Mouse (Mus musculus) forebrain, embryonic 13.5 days (tissue): ENCODE data around the gene Myrip. TPM values are rescaled to one million over a fixed set of nuclear protein-coding genes. Genes with fewer than 3 reads are reported as not detected.
"Not testable (repeated sequence)": the region's sequence is repeated elsewhere in the genome, so short reads cannot be mapped to it uniquely, and the experiment has no call there.

Experiments
- ATAC-seq: fragments of 200-750 bp; cut with Nextera tagmentation; 2 replicates; pipeline ENCODE4 v1.8.0; 2017
- H3K27ac ChIP-seq: fragments of 300-500 bp; sonication (generic); 2 replicates; pipeline ENCODE4 v1.5.1; 2015; ENCODE audit warnings: inconsistent platforms, mild to moderate bottlenecking, moderate library complexity
- H3K27me3 ChIP-seq: fragments of 300-500 bp; sonication (generic); 2 replicates; pipeline ENCODE4 v1.6.1; 2015; ENCODE audit warnings: mild to moderate bottlenecking, inconsistent platforms
- H3K36me3 ChIP-seq: fragments of 300-500 bp; sonication (generic); 2 replicates; pipeline ENCODE4 v1.6.1; 2015; ENCODE audit warnings: mild to moderate bottlenecking, inconsistent platforms; ENCODE audit not compliant: poor library complexity, severe bottlenecking
- H3K4me1 ChIP-seq: fragments of 300-500 bp; sonication (generic); 2 replicates; pipeline ENCODE4 v1.6.1; 2015; ENCODE audit warnings: inconsistent platforms
- H3K4me2 ChIP-seq: fragments of 300-500 bp; sonication (generic); 2 replicates; pipeline ENCODE4 v1.6.1; 2015; ENCODE audit warnings: inconsistent platforms, mild to moderate bottlenecking, moderate library complexity
- H3K4me3 ChIP-seq: fragments of 300-500 bp; sonication (generic); 2 replicates; pipeline ENCODE4 v1.5.1; 2015; ENCODE audit warnings: mild to moderate bottlenecking, inconsistent platforms
- H3K9ac ChIP-seq: fragments of 300-500 bp; sonication (generic); 2 replicates; pipeline ENCODE4 v1.6.1; 2015; ENCODE audit warnings: mild to moderate bottlenecking, inconsistent platforms
- H3K9me3 ChIP-seq: fragments of 300-500 bp; sonication (generic); replicated peaks from 2 replicates; pipeline ENCODE4 v1.6.1; 2016; ENCODE audit warnings: inconsistent platforms
- whole genome bisulfite sequencing: fragments of 180-500 bp; shearing (Covaris S2); methylation state at CpG from one replicate; pipeline ENCODE4 v1.1.7; 2015; 5-methylcytosine and 5-hydroxymethylcytosine counted together
- polyA plus RNA-seq: library from polyadenylated mRNA; unstranded; fragments of >200 nt; fragmentation: Nextera tagmentation; extraction: Ambion mirVana; gene quantifications from 2 replicates; pipeline ENCODE4 v1.2.1, GENCODE M21; 2015

Gene Myrip
- polyA plus RNA-seq, 1 experiment from 2014 or later: 1.1 TPM

DNA sequence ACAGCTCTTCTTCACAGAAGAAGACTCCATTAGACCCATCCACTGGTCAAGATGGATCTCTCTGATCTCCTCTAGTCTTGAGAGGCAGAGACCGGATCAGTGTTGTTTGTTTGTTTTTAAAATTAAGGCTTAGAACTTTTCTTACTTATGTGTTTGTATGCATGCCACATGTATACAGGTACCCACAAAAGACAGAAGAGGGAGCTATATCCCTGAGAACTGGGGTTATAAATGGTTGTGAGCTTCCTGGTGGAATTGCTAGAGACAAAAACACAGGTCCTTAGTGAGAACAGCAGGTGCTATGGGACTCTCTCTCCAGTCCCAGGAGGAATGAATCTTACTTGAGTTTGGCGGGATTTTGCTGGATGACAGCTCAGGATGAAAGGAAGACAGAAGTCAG is 1.9 kb upstream of the Myrip start:
- Histone ChIP-seq H3K9ac (no peak overlapping the region), H3K27me3 (peaks cover 32% of the 10 kb centered on the region), H3K4me1 (peaks cover 12% of the 10 kb centered on the region), H3K36me3 (no peaks in the 10 kb centered on the region), H3K4me3 (no peak overlapping the region), H3K9me3 (peaks cover 9% of the 10 kb centered on the region), H3K4me2 (no peak overlapping the region), H3K27ac (no peak overlapping the region)
- WGBS: 65% methylated on average over 2 of the region's 2 CpGs
- ATAC-seq: no peak

DNA sequence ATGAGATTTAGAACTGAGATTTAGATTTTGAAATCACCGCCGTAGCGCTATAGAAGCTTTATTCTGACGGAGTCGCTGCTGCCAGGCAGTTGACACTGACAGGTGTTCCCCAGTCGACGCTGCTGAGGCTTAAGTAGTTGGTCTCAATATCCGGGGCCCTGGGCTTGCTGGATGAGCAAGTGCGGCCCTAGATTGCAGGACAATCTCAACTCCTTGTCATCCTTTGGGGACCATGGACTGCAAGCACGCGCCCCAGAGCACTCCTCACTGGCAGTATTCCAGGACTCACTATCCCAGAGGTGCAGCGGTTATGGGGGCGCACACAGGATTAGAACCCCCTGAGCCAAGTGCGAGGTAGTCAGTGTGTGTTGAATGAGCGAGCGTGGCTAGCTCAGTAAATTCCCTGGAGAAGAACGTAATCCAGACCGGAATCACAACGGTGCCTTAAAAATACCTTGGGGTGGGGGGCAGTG is 1.7 kb downstream of the Myrip start:
- no peak overlapping the region for H3K27ac ChIP-seq
- no peaks in the 10 kb centered on the region for H3K36me3 ChIP-seq
- H3K4me3 ChIP-seq: peak overlapping the region; percentile 61
- peaks cover 17% of the 10 kb centered on the region for H3K4me1 ChIP-seq
- peak overlapping the region; percentile 96 for H3K4me2 ChIP-seq
- peak overlapping the region; percentile 66 for H3K9ac ChIP-seq
- H3K27me3 ChIP-seq: peaks cover 67% of the 10 kb centered on the region
- 7% methylated on average over 19 of the region's 19 CpGs for WGBS
- peak; percentile 28 for ATAC-seq
- peaks cover 9% of the 10 kb centered on the region for H3K9me3 ChIP-seq

DNA sequence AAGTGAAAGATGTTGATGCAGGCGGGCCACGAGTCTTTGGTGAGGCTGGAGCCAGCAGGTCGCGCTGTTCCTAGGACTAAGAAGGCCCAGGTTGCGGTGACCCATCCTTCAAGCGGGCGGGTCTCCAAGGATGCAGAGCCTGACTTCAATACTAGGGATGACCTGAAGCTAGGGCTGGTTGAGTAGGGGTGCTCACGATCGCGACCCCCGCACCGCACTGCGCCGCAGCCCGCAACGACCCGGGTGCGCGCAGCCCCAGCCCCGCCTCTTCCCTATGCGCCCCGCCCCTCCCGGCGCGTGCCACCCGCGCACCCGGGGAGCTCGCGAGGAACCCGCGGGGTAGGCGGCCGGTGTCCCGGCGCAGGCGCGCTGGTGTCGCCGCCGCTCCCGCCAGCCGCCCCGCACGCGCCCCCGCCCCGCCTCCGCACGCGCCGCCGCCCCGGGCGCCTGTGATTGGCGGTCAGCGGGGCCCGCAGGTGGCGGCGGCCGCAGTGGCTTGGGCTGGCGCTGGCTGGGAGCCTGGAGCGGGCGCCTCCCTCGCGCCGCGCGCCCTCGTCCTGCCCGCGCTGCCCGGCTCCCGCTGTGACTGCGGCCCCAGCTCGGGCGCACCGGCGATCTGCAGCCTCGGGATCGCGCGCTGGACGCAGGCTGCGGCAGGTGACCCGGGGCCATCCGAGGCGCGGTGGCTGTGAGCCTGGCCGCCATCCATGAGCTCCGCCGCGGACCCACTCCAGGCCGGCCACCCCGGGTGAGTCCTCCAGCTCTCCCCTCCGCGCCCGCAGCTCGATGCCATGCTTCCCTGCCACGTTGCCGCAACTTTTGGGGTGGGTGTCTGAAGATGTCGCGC is 2.4 kb downstream of the Myrip start:
- Histone ChIP-seq H3K9ac (peak overlapping the region; percentile 66), H3K36me3 (no peaks in the 10 kb centered on the region), H3K4me2 (peak overlapping the region; percentile 96), H3K9me3 (peaks cover 9% of the 10 kb centered on the region), H3K27ac (no peak overlapping the region), H3K27me3 (peaks cover 70% of the 10 kb centered on the region), H3K4me3 (peak overlapping the region; percentile 61), H3K4me1 (peaks cover 17% of the 10 kb centered on the region)
- ATAC-seq: peak; percentile 88
- under 1% methylated on average over 72 of the region's 103 CpGs for WGBS

DNA sequence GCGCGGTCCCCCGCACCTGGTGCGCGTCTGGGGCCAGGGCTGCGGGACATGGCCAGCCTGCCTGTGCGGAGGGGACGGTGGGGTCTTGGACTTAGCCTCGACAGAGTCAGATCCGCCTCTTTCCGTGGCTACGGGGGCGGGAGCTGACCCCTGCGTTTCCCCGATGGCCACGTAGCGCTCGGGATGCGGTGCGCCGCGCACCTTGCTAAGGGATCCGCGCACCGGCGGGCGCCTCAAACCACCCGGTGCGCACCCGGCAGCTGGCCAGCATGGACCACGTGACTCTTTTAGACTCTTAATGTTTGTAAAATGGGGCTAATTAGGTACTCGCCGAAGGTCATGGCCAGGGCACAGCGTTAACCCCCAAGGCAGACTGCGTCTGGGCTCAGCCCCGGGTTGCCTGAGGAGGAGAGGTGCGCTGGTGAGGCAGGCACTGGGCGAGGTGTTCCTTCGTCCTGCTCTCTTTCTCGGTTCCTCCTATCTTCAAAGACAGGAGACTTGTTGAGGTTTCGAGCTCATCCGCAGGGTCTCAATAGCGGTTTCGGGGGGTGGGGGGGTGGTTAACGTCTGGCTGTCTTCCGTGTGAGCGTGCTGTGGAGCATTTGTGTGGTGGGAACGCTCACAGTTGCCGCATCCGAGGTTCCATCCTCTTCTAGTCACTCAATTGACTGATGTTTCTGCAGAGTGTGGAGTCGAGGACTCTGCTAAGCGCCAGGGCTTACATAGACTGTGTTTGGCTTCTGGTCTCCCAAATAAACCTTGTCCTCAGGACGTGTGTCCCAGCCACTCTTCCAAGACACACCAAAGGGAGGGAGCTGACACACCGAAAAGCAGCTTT is 3.2 kb downstream of the Myrip start:
- H3K27me3 ChIP-seq: peaks cover 70% of the 10 kb centered on the region
- 2% methylated on average over 54 of the region's 54 CpGs for WGBS
- H3K27ac ChIP-seq: no peak overlapping the region

DNA sequence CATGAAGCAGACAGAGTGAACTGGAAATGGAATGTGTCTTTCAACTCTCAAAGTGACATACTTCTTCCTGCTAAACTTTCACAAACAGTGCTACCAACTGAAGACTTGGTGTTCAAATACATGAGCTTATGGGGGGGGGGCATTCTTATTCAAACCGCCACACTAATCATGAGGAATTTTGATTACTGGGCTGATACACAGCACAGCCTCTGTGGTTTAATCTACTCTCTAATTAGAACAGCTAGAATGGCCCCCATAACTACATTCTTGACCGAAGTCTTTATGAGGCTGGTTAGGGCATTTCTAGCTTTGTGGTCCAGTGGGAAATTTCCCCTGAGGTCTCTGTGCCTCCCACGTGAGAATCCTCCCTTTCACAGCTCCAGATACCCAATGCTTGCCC is 13.9 kb downstream of the Myrip start:
- no peak overlapping the region for H3K9ac ChIP-seq
- H3K36me3 ChIP-seq: no peaks in the 10 kb centered on the region
- H3K4me1 ChIP-seq: no peaks in the 10 kb centered on the region
- H3K27me3 ChIP-seq: no peaks in the 10 kb centered on the region
- WGBS: 52% methylated on average over 3 of the region's 3 CpGs
- H3K27ac ChIP-seq: no peak overlapping the region
- no peak for ATAC-seq
- no peaks in the 10 kb centered on the region for H3K9me3 ChIP-seq
- H3K4me3 ChIP-seq: no peak overlapping the region
- H3K4me2 ChIP-seq: no peak overlapping the region

More for the DNA sequence above, 3.2 kb downstream of the Myrip start:
- Histone ChIP-seq H3K4me1 (peaks cover 17% of the 10 kb centered on the region), H3K9ac (peak overlapping the region; percentile 66), H3K4me2 (peak overlapping the region; percentile 96), H3K4me3 (peak overlapping the region; percentile 61), H3K36me3 (no peaks in the 10 kb centered on the region), H3K9me3 (peaks cover 9% of the 10 kb centered on the region)
- no peak for ATAC-seq

DNA sequence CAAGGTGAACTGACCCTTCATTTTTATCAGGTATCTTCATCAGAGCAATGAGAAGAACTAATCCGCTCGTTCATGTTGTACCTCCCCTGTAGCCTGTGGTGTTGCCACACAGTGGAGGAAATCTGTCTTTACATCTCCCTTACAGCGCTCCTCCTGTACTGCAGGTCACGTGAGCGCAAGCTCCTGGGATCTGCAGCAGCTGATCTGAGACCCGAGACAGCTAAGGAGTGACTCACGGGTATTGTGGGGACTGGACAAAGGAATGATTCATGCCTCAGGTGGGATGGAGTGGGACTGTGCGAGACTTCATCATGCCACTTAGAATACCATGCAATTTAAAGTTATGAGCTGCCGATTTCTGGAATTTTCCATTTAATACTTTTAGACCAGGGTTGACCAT is 17.8 kb downstream of the Myrip start:
- ATAC-seq: no peak
- 83% methylated on average over 9 of the region's 9 CpGs for WGBS
- no peaks in the 10 kb centered on the region for H3K9me3 ChIP-seq
- H3K27me3 ChIP-seq: no peaks in the 10 kb centered on the region
- no peaks in the 10 kb centered on the region for H3K36me3 ChIP-seq
- H3K4me2 ChIP-seq: no peak overlapping the region
- H3K9ac ChIP-seq: no peak overlapping the region
- no peak overlapping the region for H3K4me3 ChIP-seq
- H3K4me1 ChIP-seq: peaks cover 10% of the 10 kb centered on the region
- no peak overlapping the region for H3K27ac ChIP-seq

DNA sequence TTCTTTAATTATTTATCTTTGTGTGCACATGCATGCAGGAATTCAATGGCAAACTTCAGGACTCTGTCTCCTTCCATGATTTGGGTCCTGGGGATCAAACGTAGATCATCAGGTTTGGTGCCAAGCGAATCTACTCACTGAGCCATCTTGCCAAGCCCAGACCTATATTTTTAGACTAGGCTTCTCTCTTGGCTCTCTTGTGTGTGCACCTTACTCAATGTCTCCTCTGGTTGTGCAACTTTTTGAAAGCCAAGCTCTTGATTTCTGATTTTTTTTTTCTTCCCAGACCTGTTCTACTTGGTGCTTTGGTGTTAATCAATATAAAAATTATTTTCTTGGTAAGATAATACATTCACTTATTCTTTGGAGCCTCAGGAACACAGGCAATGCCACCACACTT is 19.3 kb downstream of the Myrip start:
- no peak for ATAC-seq
- H3K4me2 ChIP-seq: no peak overlapping the region
- no peak overlapping the region for H3K4me3 ChIP-seq
- H3K27me3 ChIP-seq: no peaks in the 10 kb centered on the region
- no peak overlapping the region for H3K9ac ChIP-seq
- no peaks in the 10 kb centered on the region for H3K36me3 ChIP-seq
- no peaks in the 10 kb centered on the region for H3K9me3 ChIP-seq
- no peak overlapping the region for H3K27ac ChIP-seq
- peaks cover 10% of the 10 kb centered on the region for H3K4me1 ChIP-seq
- WGBS: 96% methylated on average over 2 of the region's 2 CpGs

DNA sequence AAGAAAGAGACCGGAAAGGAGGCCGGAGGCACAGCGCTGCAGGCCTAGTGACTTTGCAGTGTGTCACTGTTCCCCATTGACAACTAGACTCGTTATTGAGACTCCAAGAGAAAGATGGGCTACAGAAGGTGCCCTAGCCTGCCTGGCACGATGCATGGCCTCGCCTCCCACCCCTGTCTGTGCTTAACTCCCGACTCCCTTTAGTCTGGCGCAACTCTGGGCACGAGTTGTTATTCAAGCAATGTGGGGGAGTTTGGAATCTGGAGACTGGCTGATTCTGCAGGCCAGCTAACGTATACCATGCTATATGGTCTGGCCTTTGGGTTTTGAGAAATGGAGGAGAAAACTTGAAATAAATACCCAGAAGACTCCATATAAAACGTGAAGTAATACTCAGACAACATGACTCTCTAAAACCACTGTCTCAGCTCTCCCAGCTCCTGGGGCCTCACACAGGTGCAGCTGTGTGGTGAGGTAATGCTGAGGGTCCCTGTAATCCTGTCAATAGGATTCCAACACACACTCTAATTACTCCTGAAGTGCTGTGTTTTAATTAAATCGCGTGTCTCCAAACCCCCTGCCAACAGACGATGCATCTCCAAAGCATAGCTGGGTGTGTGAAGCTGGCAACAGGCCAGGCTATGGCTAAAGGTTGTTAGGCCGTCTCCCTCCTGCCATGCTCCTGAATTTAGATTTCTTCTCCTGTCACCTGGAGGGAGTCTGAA is 21.6 kb downstream of the Myrip start:
- H3K9ac ChIP-seq: no peak overlapping the region
- no peak overlapping the region for H3K4me2 ChIP-seq
- no peak for ATAC-seq
- WGBS: 58% methylated on average over 15 of the region's 15 CpGs
- H3K4me1 ChIP-seq: peaks cover 10% of the 10 kb centered on the region
- no peak overlapping the region for H3K4me3 ChIP-seq
- no peaks in the 10 kb centered on the region for H3K36me3 ChIP-seq
- H3K27ac ChIP-seq: no peak overlapping the region
- H3K27me3 ChIP-seq: no peaks in the 10 kb centered on the region
- 0 out of 2 replicates have a peak, but pooled peaks cover 6% of the 10 kb centered on the region for H3K9me3 ChIP-seq

DNA sequence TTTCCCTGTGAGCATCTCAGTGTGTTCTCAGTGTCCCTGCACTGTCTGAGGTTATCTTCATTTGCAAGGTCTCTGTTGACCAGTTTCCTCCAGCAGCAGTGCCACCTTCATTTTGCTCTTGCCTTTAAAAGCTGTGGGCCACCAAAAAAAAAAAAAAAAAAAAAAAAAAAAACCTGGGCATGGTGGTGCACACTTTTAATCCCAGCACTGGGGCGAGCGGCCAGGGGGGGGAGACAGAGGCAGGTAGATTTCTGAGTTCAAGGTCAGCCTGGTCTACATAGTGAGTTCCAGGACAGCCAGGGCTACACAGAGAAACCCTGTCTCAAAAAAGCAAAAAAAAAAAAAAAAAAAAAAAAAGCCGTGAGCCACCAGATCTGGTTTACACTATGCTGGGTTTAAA is 29.7 kb downstream of the Myrip start:
- not testable (repeated sequence) for H3K36me3 ChIP-seq, H3K9me3 ChIP-seq, ATAC-seq, H3K4me1 ChIP-seq, H3K4me3 ChIP-seq, H3K9ac ChIP-seq, H3K4me2 ChIP-seq, H3K27ac ChIP-seq, H3K27me3 ChIP-seq
- WGBS: 79% methylated on average over 3 of the region's 3 CpGs

DNA sequence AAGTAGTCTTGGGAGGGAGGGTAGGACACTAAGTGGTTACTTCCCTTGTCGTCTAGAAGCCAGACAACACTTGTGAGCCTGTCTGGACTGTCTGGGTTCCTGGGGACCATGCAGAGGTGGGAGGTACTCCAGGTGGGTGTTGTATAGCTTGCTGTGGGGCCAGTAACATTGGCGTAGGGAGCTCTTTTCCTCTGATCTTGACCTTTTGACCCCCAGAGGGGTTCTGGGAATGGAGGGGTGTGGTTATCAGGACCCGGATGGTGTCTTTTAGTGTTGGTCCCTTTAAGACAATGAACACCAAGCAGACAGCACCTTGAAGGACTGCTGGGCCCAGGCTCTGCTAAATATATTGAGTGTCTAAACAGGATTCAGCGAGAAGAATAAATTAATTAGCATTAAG is 36.9 kb downstream of the Myrip start:
- Histone ChIP-seq H3K9ac (no peak overlapping the region), H3K4me2 (no peak overlapping the region), H3K4me3 (no peak overlapping the region), H3K27me3 (no peaks in the 10 kb centered on the region), H3K36me3 (no peaks in the 10 kb centered on the region), H3K9me3 (no peaks in the 10 kb centered on the region), H3K4me1 (peaks cover 2% of the 10 kb centered on the region), H3K27ac (no peak overlapping the region)
- 56% methylated on average over 4 of the region's 4 CpGs for WGBS
- ATAC-seq: no peak

DNA sequence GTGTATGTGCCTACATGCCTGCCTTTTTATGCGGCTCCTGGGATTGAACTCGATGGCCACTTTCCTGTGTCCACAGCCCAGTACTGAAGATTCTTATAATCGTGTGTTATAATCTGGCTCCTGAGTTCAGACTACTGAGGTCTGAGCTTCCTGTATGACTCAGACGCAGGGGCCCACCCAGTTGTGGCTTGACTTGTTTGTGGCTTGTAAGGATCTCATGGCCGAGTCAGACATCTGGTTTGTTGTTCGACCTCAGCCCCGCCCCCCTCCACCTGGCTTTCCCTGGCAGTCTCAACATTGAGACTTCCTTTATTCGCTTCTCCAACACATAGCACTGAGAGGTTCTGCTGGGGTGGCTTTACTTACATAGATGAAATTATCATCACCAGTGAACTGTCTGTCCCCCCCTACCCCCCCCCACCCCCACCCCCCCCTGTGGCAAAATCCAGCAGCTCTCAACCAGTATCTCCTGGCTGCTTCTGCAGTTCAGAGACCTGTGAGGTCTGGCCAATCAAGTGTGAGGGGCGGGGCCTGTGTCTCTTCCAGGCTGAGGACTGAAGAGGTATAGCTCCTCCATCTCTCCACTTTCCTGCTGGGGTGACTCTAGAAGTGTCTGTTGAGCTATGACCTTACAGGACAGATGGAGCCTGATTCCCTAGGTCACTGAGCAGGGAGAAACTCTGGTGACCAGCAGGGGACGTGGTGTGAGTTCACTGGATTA is 38.8 kb downstream of the Myrip start:
- H3K4me1 ChIP-seq: peaks cover 8% of the 10 kb centered on the region
- ATAC-seq: no peak

More for the DNA sequence above, 38.8 kb downstream of the Myrip start:
- Histone ChIP-seq H3K27me3 (no peaks in the 10 kb centered on the region), H3K9ac (no peak overlapping the region), H3K4me3 (no peak overlapping the region), H3K4me2 (no peak overlapping the region), H3K36me3 (no peaks in the 10 kb centered on the region), H3K27ac (no peak overlapping the region), H3K9me3 (no peaks in the 10 kb centered on the region)
- WGBS: 82% methylated on average over 10 of the region's 10 CpGs
